15 mouse cellular contexts compared by ENCODE assay signal in genomic region chr16:44630861-44631260, GRCm38 (mm10).
DNase-seq lines count a peak whose midpoint lies in the region; ATAC-seq and TF ChIP-seq lines count a peak whose summit lies in the region.
"Had no signal": no experiment of that assay in that cellular context is flagged by ENCODE, and none has a peak within 500 bp of the region (broad histone marks: within the 10 kb centered on the region; RNA-seq: fewer than 3 reads in every experiment).

No protein-coding gene starts in this region.

- WGBS in hindbrain, embryonic 12.5 days: 76% methylated on average over 9 of the region's 9 CpGs
- 81% methylated on average over 9 of the region's 9 CpGs for WGBS in hindbrain, embryonic 11.5 days
- WGBS in limb, embryonic 10.5 days: 48% methylated on average over 9 of the region's 9 CpGs

- ATAC-seq in hindbrain, embryonic 12.5 days (ENCODE audit: low FRiP score): no peak
- ATAC-seq in hindbrain, embryonic 11.5 days (ENCODE audit: low FRiP score): no peak
- ATAC-seq in megakaryocyte progenitor cell, adult 5-6 weeks (replicated peaks; ENCODE audit: poor library complexity): no peak
- ATAC-seq: hindbrain, embryonic 16.5 days had no signal

- peaks cover 23% of the 10 kb centered on the region for H3K4me1 ChIP-seq in hindbrain, embryonic 12.5 days
- H3K4me1 ChIP-seq in hindbrain, embryonic 11.5 days (replicated peaks; ENCODE audit: control insufficient read depth, insufficient read depth, low read length): no peaks in the 10 kb centered on the region
- no peaks in the 10 kb centered on the region for H3K4me1 ChIP-seq in ES-E14 (ENCODE audit: control insufficient read depth in 2 of 2, insufficient read depth in 2 of 2, low read length in 2 of 2, poor library complexity in 1 of 2)
- H3K4me1 ChIP-seq in limb, embryonic 10.5 days: peaks cover 64% of the 10 kb centered on the region

- no peak overlapping the region for H3K4me3 ChIP-seq in hindbrain, embryonic 12.5 days
- H3K4me3 ChIP-seq in hindbrain, embryonic 11.5 days (ENCODE audit: low read depth, low read length): no peak overlapping the region
- no peak overlapping the region for H3K4me3 ChIP-seq in ES-E14 (ENCODE audit: insufficient read depth in 1 of 2, low read depth in 1 of 2, low read length in 2 of 2, poor library complexity in 1 of 2, severe bottlenecking in 1 of 2)
- H3K4me3 ChIP-seq in limb, embryonic 10.5 days: no peak overlapping the region
- H3K4me3 ChIP-seq: heart, adult 2 months had no signal

- H3K27ac ChIP-seq in hindbrain, embryonic 12.5 days: peak overlapping the region; percentile 77; the same call in 1 of the 2 replicates
- H3K27ac ChIP-seq in hindbrain, embryonic 11.5 days (ENCODE audit: low read depth, low read length): no peak overlapping the region
- H3K27ac ChIP-seq in ES-E14 (ENCODE audit: insufficient read depth, low read depth, low read length, poor library complexity, severe bottlenecking): no peak overlapping the region
- H3K27ac ChIP-seq in limb, embryonic 10.5 days: peak overlapping the region; percentile 93
- H3K27ac ChIP-seq: heart, adult 2 months had no signal

- in situ Hi-C loops in ES-E14 (cut with MboI; ENCODE audit: low sequenced_read_pairs in 2 of 2, unreplicated experiment in 2 of 2): no loop called here

- H3K27me3 ChIP-seq in hindbrain, embryonic 12.5 days: no peaks in the 10 kb centered on the region
- no peaks in the 10 kb centered on the region for H3K27me3 ChIP-seq in hindbrain, embryonic 11.5 days (ENCODE audit: control insufficient read depth, insufficient read depth, low read length)
- H3K27me3 ChIP-seq in limb, embryonic 10.5 days (ENCODE audit: low read depth, poor library complexity, severe bottlenecking): no peaks in the 10 kb centered on the region
- H3K27me3 ChIP-seq: CH12.LX had no signal

- no peaks in the 10 kb centered on the region for H3K36me3 ChIP-seq in hindbrain, embryonic 12.5 days
- no peaks in the 10 kb centered on the region for H3K36me3 ChIP-seq in hindbrain, embryonic 11.5 days (ENCODE audit: control insufficient read depth, insufficient read depth, low read length)
- H3K36me3 ChIP-seq in ES-E14 (ENCODE audit: control insufficient read depth, insufficient read depth, low read length, poor library complexity, severe bottlenecking): no peaks in the 10 kb centered on the region
- H3K36me3 ChIP-seq in limb, embryonic 10.5 days: no peaks in the 10 kb centered on the region

- no peak for DNase-seq in hindbrain, embryonic 11.5 days (ENCODE audit: low spot score)
- DNase-seq in ES-E14 (ENCODE audit: low read depth, low spot score): no peak
- peak; percentile 33 for DNase-seq in embryo, embryonic 11 days
- peak; percentile 48 for DNase-seq in limb, embryonic 10.5 days (ENCODE audit: low spot score)
- no peak for DNase-seq in urinary bladder, postnatal 4 days (ENCODE audit: low spot score in 2 of 2)
- DNase-seq: adrenal gland, postnatal 36 days; cerebellum, adult 11 months; heart, adult 2 months; layer of hippocampus, adult 9-11 months; left cerebral cortex, postnatal 4 days; lung, postnatal 4 days had no signal

- no peaks in the 10 kb centered on the region for H3K9me3 ChIP-seq in hindbrain, embryonic 12.5 days (replicated peaks)
- no peaks in the 10 kb centered on the region for H3K9me3 ChIP-seq in hindbrain, embryonic 11.5 days (ENCODE audit: control insufficient read depth, low read length)
- H3K9me3 ChIP-seq in ES-E14 (ENCODE audit: control insufficient read depth, insufficient read depth, low read depth, low read length): no peaks in the 10 kb centered on the region
- H3K9me3 ChIP-seq in limb, embryonic 10.5 days (replicated peaks): no peaks in the 10 kb centered on the region

- no peak overlapping the region for H3K9ac ChIP-seq in hindbrain, embryonic 12.5 days
- no peak overlapping the region for H3K9ac ChIP-seq in hindbrain, embryonic 11.5 days (ENCODE audit: low read depth, low read length)
- no peak overlapping the region for H3K9ac ChIP-seq in ES-E14 (ENCODE audit: insufficient read depth, low read depth, low read length, poor library complexity, severe bottlenecking)

- H3K4me2 ChIP-seq in hindbrain, embryonic 12.5 days (replicated peaks): no peak overlapping the region
- H3K4me2 ChIP-seq in hindbrain, embryonic 11.5 days (replicated peaks; ENCODE audit: low read depth, low read length): no peak overlapping the region

TF ChIP-seq in ES-E14, 5 proteins besides CTCF, POLR2A, EP300 and RAD21:
- TF ChIP-seq HCFC1 (IDR thresholded peaks at IDR 0.05; ENCODE audit: borderline replicate concordance, insufficient read depth, low read length) (no peak), ZNF384 (IDR thresholded peaks at IDR 0.05; ENCODE audit: low read depth, low read length) (0 out of 2 replicates have a peak, but pooled peaks have one; percentile 17), ZC3H11A (IDR thresholded peaks at IDR 0.05; ENCODE audit: borderline replicate concordance, low read depth, low read length) (no peak), MAFK (IDR thresholded peaks at IDR 0.05; ENCODE audit: insufficient read depth, low read depth, low read length) (no peak), CHD2 (IDR thresholded peaks at IDR 0.05; ENCODE audit: low read depth, low read length) (no peak)

Comparison
In these comparisons a context has a peak if more than half of its experiments do, and no peak if none do; other contexts are left out.
1. H3K27ac ChIP-seq: peak in hindbrain, embryonic 12.5 days (single experiment) and limb, embryonic 10.5 days (single experiment); none in hindbrain, embryonic 11.5 days (single experiment) and ES-E14 (single experiment).
2. DNase-seq: peak in embryo, embryonic 11 days (single experiment) and limb, embryonic 10.5 days (single experiment); none in hindbrain, embryonic 11.5 days (single experiment), ES-E14 (single experiment) and urinary bladder, postnatal 4 days (0 of 2).